Mouse (Mus musculus): ENCODE data around the gene Uba7.
A peak's percentile ranks its signal among the peaks of the same experiment; 100 is the strongest.

Uba7 gene

GRCm38 (mm10) chr9:107975399-107976386 lies at the start of gene Uba7:
Gene Uba7 (plus strand): TSS chr9:107975505.
- peak; percentile 44 for DNase-seq

GRCm38 (mm10) chr9:107926920-107927420 lies 48.3 kb upstream of the Uba7 start:
- no peak for DNase-seq

- no peak for DNase-seq
These were observed 47.6 kb upstream of the Uba7 start for GRCm38 (mm10) chr9:107927749-107928148.

DNA sequence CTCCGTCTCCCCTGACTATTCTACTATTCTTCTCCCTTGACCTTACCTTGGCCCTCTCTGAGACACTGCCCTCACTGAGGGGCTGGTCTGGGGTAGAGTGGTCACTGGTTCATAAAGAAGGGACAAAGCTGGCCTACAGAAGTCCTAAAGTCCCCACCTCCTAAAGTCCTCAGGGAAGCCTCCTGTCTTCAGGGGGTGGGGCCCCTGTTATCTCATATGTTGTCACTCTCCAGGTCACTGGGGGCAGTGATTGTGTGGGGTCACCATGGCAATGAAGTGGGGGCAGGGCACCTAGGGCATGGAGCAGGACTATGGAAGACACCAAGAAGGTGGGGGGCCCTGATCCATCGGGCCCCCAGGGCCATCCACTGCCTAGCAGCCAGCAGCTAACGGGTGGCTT lies 47.1 kb upstream of the Uba7 start, which contains the start of gene Actl11:
Actl11 (plus strand) TSS at position 301 of the 400 bp plus-strand sequence.
- no peak for DNase-seq

- no peak for DNase-seq
These were observed 43.1 kb upstream of the Uba7 start for GRCm38 (mm10) chr9:107932221-107932620.

DNA sequence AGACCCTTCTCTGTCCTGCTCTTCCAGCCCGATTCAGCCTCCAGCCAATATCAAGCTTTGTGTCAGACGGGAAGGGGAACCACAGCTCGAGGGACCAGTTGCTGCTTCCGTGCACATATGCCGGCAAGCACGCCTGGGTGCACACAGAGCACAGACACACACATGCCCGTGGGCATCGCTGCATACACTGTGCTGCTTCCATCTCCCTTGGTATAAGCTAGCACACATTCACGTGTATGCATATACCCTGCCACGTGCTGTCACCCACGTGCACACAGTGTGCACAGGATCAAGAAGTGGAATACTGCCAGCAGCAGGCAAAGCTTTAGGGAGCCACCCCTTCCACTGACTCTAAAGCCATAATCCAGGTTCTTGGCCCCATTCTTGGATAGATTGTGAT lies 41.2 kb upstream of the Uba7 start:
- no peak for DNase-seq

DNA sequence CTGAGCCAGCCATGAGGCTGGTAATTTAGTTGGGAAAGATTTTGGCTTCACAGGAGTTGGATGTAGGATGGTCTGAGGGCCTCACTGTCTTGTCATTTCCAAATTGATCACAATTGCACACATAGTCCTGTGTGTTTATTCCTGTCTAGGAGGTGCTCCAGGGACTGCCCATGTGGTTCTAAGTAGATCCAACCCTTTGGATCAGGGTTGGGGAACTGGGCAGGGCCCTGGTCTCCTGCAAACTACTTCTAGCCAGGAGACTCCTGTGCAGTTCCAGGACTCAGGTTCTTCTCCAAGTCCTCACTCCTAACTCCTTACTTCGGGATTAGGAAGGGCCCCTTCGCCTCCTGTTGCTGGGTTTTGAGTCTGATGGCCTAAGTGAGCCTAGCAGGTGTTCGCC lies 39.9 kb upstream of the Uba7 start, which contains the start of gene Camkv:
Camkv (plus strand) TSS at position 301 of the 400 bp plus-strand sequence.
- no peak for DNase-seq

GRCm38 (mm10) chr9:107935790-107936214 lies 39.5 kb upstream of the Uba7 start:
- peak; percentile 10 for DNase-seq

- no peak for DNase-seq
These were observed 39.0 kb upstream of the Uba7 start for GRCm38 (mm10) chr9:107936215-107936822.

DNA sequence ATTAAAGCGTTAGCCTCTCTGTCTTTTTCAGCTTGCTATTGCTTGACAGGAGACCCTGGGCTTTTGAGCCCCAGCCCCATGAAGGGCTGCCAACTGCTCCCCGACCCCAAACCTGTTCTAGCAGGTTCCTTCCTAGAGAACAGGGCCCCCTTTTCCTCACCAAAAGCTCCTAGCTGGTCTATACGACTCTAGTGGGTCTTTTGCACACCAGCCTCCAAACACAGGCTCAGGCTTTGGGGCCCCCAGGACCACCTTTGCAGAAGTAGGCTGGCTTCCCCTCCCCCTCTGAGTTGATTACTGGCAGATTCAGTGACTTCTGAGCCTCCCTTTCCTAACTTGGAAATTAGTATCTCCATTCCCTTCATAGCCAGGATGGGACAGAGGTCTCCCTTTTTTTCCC lies 38.5 kb upstream of the Uba7 start:
- DNase-seq = no peak

DNA sequence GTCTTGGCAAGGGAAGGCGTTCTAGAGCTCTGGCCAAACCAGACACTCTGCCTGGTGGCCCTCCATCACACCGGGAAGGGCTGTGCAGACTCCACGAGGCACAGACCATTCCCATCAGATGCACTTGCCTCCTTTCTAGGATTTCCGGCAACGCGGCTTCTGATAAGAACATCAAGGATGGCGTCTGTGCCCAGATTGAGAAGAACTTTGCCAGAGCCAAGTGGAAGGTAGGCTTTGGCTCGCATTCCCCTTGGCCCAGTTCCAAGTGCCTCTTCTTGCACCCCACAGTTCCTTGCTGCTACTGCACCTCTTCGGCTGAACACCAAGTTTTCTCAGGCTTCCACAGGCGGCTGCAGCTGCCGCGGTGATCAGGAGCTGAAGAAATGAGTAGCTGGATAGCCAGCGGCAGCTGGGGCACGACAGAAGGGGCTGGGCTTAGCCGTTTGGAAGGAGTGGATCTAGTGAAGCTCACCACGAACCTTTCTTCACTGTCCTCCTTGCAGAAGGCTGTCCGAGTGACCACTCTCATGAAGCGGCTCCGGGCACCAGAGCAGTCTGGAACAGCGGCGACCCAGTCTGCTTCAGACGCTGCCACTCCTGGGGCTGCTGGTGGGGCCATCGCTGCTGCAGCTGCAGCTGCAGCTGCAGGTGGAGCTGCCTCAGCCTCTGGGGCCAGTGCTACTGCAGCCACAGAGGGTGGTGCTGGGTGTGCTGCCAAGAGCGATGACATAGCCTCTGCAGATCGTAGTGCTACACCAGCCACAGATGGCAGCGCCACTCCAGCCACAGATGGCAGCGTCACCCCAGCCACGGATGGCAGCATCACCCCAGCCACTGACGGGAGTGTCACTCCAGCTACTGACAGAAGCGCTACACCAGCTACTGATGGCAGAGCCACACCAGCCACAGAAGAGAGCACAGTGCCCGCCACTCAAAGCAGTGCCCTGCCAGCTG lies 27.8 kb upstream of the Uba7 start:
- no peak for DNase-seq

- no peak for DNase-seq
These were observed 26.0 kb upstream of the Uba7 start for GRCm38 (mm10) chr9:107949184-107949921.

- DNase-seq = no peak
These were observed 25.4 kb upstream of the Uba7 start, which contains the start of gene Traip for GRCm38 (mm10) chr9:107949922-107950235. Gene Traip (plus strand): TSS chr9:107950136.

DNA sequence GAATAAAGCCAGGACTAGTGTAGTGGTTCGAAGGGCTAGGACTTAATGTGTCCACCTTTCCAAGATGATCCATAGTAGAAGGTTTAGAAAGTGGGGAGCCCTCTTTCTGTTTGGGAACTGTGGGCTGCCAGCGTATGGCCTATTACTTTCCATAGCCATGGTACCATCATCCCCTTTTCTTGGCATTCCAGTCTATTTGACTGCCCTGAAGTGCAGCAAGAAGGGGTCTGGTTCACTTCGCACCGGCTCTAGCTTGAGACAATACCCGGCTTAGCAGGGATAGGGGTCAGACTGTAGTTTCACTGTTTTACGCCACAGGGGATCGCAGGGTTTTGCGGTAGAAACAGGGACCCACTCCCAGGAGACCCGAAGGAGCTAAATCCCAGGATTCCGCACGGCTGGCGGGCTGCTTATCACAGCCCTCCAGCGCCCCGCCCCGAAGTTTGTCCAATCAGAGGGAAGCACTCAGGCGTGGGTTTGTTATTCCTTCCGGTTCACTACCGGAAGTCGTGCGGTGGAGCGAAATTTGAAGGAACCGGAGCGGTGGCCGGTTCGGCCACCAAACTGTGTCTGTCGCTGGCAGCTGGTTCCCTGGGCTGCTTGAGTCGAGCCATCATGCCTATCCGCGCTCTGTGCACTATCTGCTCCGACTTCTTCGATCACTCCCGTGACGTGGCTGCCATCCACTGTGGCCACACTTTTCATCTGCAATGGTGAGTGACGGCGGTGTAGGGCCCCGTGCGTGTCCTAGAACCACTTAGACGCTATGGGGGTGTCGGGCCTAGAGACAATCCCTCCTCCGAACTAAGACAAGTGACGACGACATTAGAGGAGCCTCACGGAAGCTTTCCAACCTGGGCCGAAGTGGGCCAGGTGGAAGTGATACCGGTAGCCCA lies 24.6 kb upstream of the Uba7 start:
- DNase-seq = peak; percentile 94

DNA sequence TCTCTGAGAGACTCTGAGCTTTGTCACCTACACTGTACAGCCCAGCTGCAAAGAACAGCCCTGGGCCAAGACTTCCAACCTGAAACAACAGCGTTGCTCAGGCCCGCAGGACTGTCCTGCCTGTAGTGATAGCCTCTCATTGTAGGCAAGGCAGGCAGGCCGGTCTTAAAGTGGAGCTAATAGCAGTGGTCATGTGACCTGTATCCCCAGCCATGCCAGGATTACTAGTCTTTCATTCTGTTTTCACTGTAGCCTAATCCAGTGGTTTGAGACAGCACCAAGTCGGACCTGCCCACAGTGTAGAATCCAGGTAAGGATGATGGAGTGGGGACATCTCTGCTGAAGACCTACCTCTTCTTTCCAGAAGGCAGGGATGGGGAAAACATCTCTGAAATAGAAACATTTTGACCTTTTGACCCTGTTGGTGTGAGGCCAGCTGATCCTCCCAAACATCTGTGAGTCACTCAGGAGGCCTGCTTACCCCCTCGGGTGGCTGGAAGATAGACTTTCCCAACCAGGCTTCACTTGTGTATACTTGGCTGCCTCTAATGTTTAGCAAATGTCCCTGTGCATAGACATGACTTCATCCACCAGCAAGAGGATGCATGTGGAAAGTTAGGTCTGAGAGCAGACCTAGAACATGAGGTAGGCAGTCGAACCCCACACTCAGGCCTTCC lies 19.6 kb upstream of the Uba7 start:
- no peak for DNase-seq

- DNase-seq = no peak
These were observed 18.2 kb upstream of the Uba7 start for GRCm38 (mm10) chr9:107957141-107957540.

DNA sequence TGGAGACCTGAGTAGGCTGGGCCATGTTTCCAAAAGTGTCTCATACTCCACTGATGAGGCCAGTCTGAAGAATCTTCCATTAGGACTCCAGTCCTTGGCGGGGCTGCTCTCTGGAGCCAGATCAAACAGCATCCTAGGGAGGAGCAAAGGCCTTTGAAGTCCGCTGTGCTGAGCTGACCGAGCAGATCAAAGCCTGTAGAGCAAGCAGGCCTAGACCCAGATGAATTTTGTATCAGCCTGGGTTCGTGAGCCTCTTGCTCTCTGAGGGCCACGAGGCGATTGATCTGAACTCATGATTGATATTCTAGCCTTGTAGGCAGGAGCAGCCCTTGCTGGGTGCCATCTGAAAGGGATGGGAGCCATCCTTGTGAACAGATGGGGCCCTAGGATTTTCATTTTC lies 15.4 kb upstream of the Uba7 start:
- DNase-seq = no peak

GRCm38 (mm10) chr9:107960928-107961327 lies 14.4 kb upstream of the Uba7 start:
- no peak for DNase-seq

GRCm38 (mm10) chr9:107961351-107961762 lies 13.9 kb upstream of the Uba7 start:
- no peak for DNase-seq

DNA sequence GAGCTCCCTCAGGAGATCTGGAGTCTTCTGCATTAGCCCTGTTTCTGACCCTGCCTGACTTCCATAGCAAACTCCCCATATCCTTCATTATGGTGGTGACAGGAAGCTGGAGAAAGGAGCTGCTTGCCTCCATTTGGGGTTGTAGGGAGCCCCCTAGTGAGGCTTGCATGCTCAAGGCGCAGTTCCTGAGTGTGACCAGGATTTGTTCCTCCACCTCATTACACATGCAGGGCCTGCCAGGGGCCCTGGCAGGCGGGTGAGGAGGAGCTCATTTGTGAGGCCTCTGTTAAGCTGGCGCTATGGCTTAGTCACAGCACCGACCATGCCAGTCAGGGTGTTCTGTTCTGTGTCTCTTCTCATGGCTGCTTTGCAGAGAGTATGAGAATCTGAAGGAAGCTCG lies 13.4 kb upstream of the Uba7 start:
- DNase-seq = peak; percentile 35

All from kidney, postnatal 14 days (tissue).